Mouse (Mus musculus): ENCODE measurements around the gene Slfn14.
"Not testable (repeated sequence)": the region's sequence is repeated elsewhere in the genome, so short reads cannot be mapped to it uniquely, and the experiment has no call there.

Slfn14 gene

DNA sequence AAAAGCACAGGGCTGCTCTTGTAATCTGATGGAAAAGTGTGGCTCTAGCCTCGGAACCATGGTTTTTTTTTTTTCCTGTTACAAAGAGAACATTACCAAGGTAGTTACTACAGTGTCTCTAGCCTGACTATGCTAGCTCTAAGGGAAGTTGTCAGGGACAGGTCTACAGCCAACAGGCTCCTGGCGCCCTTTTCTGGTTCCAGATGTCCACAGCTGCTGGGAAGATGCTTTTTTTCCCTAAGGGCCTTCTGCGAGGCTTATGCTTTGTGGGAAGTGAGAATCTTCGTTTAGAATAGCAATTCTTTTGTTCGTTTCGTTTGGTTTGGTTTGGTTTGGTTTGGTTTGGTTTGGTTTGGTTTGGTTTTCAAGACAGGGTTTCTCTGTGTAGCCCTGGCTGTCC, 6.8 kb downstream of the Slfn14 start:
- DNase-seq = peak; percentile 68

DNA sequence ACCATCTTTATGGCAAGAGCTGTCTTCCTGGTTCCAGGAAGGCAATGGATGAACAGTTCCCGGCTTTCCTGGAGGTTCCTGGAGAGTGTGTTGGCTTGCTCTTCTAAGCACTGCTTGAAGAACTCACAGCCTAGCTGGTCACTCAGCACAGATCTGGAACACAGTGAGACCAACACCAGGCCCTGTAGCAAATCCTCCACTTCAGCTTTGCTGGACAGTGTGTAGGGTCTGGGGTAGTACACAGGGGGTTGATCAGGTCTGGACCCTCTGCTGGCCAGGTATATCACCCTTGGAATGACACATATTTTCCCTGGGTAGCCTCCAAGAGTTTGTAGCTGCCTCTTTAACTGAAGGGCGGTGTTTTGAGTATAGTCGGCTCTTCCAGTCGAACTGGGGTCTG, 7.5 kb downstream of the Slfn14 start:
- no peak for DNase-seq

DNA sequence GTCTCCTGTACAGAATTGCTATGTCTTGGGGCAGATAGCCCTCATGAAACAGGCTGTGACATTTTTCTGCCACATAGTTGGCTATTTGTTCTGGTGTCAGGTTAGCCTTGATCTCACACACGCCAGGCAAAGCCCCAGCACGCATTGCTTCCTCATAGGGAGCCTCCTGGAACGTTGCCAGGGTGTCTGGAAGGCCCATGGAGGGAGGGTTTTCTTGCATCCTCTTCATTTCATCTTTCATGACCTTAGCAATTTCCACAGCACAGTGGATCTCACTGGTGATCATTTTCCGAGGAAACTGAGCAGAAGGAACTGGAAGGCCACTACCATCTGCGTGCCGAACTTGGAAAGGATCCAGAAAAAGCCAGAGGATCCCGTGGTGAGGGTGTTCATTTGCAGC, 10.3 kb downstream of the Slfn14 start:
- DNase-seq = peak; percentile 19

- peak; percentile 40 for DNase-seq
These were observed 14.3 kb downstream of the Slfn14 start for GRCm38 (mm10) chr11:83271951-83272843.

DNA sequence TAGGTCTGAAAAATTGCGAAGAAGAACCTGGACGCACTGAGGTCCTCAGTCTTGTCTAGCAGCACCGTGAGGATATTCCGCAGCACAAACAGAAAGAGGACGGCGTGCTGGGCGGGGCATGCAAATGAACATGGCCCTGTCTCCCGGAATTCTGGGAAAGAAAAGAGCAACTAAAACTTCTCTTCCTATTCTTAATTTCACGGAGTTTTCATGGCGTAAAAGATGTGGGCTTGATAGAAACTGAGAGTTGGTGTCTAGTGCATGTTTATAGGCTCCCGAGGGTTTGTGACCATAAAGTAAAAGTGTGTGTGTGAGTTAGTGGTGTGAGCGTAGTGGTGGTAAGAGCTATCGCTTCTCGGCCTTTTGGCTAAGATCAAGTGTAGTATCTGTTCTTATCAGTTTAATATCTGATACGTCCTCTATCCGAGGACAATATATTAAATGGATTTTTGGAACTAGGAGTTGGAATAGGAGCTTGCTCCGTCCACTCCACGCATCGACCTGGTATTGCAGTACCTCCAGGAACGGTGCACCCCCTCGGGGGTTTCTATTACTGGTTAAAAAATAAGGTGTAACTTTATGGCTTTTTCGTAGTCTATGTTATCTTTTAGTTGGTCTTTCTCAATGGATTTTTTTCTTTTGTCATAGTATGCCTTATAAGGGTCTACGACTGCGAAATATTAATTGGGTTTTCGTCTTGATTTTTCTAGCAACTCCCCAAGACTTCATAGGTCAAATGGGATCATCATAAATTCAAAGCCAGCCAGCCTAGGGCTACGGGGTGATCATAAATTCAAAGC, 15.2 kb downstream of the Slfn14 start:
- peak; percentile 87 for DNase-seq

DNA sequence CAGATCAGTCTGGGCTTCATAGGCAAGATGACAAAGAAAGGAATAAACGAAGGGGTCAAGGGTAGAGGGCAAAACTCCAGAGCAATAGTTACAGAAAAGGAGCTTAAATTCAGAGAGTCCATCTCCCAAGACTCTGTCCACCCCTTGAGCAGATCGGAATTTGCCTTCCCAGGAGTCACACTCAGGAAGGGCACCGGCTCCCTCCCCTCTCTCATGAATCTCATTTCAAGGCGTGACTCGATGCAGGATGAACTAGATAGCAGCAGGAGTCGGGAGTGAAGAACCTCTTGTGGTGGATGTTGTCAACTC, 15.7 kb downstream of the Slfn14 start:
- no peak for DNase-seq

- DNase-seq = no peak
These were observed 23.4 kb downstream of the Slfn14 start for GRCm38 (mm10) chr11:83263146-83263545.

DNA sequence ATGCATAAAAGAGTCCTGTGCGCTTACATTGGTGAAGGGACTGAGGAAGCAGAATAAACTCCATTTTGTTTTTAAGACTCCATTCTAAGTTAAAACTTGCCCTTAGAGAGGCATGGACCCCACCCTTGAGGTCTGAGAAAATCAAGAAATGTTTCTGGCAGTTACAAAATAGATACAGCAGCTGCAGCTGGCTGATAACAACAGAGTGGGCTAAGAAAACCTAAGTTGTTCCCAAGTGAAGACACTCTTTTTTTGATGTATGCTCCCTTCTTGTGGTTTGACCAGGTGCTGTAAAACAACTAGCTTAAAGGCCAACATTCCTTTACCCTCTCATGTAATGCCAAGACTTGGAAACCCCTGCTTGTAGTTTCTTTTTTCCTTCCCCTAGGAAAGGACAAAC, 23.9 kb downstream of the Slfn14 start:
- no peak for DNase-seq

- not testable (repeated sequence) for DNase-seq
These were observed 29.3 kb downstream of the Slfn14 start for GRCm38 (mm10) chr11:83257211-83257610.

DNA sequence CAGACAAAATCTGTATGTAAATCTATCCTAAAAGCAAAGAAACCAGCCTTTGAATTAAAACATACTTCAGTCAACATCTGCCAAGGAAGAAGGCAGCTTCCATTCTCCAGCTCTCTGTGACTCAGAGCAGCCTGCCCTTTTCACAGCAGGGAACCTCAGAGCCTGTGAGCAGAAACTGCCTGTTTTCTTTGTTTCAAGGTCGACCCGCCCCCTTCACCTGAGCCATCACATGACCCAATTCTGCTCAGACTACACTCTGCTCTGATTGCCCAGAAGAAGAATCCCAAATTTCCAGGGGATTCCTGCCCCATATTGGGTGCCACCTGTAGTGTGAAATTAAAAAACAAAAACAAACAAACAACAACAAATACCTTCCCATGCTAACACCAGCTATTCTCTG, 46.7 kb downstream of the Slfn14 start:
- DNase-seq = no peak

DNA sequence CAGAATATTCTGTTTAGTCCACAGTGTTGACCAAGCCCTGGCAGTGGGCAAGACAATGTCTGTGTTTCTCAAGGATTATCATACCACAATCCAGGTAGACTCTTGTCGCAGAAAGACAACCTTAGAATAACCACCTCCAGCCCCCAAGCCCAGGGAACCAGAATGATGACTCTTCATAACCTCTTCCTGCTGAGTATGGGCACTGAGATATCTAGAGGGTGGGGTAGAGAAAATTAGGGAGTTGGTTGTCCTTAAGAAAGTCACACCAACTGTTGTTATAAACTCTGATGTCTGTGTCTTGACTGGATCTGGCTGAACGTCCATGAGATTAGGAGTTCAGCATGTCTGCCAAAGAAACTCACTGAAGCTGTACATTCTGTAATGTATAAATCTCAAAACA, 48.1 kb downstream of the Slfn14 start:
- DNase-seq = no peak

DNA sequence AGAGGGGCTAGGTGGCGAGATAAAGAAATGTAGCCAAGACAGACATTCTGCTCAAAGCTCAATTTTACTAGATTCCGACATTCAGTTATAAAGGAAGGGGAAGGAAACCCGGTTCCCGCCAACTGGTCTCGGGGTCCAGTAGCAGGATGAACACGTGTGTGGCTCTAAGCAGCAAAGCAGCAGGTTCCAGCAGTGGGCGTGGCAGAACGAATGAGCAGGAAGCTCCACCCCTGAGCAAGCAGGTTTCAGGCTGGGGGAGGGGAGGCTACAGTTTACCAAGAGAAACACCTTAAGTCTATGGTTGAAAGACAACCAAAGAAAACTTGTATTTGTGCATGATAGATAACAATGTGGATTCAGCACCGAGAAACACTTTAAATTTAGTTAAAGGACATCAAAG, 49.1 kb downstream of the Slfn14 start:
- DNase-seq = not testable (repeated sequence)

DNA sequence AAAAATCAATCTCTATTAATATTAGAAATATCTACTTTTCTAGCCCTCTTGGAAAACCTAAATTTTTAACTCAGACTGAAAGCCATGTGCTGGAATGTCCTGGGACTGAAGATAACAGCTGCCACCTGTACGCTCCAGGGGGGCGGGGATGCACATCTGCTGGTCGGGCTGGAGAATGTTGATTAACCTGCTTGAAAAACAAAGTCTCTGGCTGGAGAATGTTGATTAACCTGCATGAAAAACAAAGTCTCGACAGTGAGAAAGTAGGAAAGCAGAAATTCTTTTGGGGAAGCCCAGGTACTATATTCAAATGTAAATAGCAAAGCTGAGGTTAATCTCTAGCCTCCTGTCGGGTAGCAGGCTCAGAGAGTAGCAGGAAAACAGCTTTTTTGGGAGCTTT, 52.9 kb downstream of the Slfn14 start:
- DNase-seq = not testable (repeated sequence)

GRCm38 (mm10) chr11:83230966-83231365, 55.6 kb downstream of the Slfn14 start:
- peak; percentile 13 for DNase-seq

DNA sequence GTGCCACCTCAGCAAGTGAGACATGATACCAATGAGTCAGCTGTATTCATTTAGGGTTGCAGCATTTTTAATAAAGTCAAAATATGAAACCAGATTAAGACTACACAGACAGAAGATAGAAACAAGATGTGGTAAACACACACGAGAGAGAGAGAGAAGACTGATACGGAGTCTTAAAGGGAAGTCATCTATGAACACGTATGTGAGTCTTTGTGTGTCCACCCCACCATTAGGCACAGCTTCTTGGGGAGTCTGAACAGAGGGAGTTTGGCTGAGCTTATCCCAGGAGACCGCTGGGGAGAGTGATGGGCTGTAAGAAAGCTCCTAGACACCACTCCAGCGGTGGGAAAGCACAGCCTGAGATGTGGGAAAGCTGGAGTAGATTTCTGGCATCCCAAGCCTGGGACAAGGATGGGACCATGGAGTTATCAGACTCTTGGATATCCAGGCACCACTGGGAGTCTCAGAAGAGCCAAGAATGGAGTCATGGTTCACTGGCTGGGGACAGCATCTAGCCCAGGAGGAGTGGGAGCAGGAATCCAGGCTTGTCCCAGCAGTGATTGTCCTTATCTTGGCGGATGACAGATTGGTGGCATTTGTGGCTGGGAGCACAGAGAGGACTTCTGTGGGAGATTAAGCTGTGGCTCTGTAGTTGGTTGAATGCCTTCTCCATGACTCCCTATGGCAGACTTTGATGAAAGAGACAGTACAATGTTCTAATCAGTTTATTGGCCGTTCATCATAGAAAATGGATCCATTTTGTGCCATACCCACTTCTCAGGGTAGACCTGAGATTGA, 58.4 kb downstream of the Slfn14 start:
- no peak for DNase-seq

DNA sequence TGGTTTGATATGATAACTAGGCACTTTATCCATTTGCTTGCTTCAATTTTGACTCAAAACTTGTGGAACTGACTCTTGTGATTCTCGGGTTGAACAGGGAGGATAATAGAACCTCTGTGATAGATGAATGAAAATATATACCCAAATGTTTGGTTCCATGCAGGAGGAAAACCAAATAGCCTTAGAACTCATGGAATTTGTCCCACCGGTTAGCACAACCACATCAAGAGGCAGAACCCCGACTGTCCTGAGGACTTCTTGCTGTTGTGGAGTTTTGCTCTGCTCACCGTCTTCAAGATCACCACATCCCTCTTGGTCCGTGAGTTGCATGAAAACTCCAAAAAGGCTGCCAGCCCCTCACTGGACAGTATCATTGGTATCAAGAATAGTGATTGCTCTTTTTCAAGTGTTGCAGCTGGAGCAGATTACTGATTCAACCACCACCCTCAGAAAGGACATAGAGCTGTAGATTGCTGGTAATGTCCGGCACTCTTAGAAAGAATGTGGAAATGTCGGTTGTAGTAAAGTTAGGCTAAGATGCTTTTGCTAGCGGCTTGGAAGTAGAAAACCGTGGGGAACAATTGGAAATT, 61.1 kb downstream of the Slfn14 start:
- no peak for DNase-seq
